Mouse (Mus musculus): ENCODE measurements around the gene Vdac1. TPM values are rescaled to one million over a fixed set of nuclear protein-coding genes. Genes with fewer than 3 reads are reported as not detected.

Gene Vdac1
- polyA plus RNA-seq, 1 experiment from 2014 or later, result 240 TPM

Other genes with a start within 250 kb of the Vdac1 start
- gene Olfr1373, start 215.3 kb upstream of the Vdac1 start, polyA plus RNA-seq (2014; fragmentation: Nextera tagmentation; extraction: Ambion mirVana), result not detected in 2 replicates
- gene Olfr1371, start 146.9 kb upstream of the Vdac1 start, polyA plus RNA-seq (2014; fragmentation: Nextera tagmentation; extraction: Ambion mirVana), result not detected in 2 replicates
- gene Skp1a, start 128.9 kb upstream of the Vdac1 start, polyA plus RNA-seq (2014; fragmentation: Nextera tagmentation; extraction: Ambion mirVana), result 737 and 739 TPM in 2 replicates
- gene Tcf7, start 77.8 kb upstream of the Vdac1 start, polyA plus RNA-seq (2014; fragmentation: Nextera tagmentation; extraction: Ambion mirVana), result 17.8 and 27.7 TPM in 2 replicates
- 199 and 218 TPM in 2 replicates for gene 9530068E07Rik, start 35.6 kb downstream of the Vdac1 start, polyA plus RNA-seq (2014; fragmentation: Nextera tagmentation; extraction: Ambion mirVana)

All from embryonic facial prominence, embryonic 14.5 days (tissue).